Mouse (Mus musculus) C2C12 (cell line): ENCODE results near the gene Uvrag.

Source experiments
- CEBPB ChIP-seq: IDR thresholded peaks from one replicate; pipeline ENCODE4 v1.6.1; 2011; ENCODE audit warnings: low read depth, mild to moderate bottlenecking, control low read depth, moderate library complexity
- CTCF ChIP-seq: IDR thresholded peaks from one replicate; pipeline ENCODE4 v1.5.1; 2011; ENCODE audit not compliant: control insufficient read depth, insufficient read depth, insufficient read length
- FOSL1 ChIP-seq: IDR thresholded peaks from one replicate; pipeline ENCODE4 v1.8.0; 2011; ENCODE audit warnings: mild to moderate bottlenecking, low read length; ENCODE audit not compliant: poor library complexity, insufficient read depth, severe bottlenecking
- MAX ChIP-seq: IDR thresholded peaks from one replicate; pipeline ENCODE4 v1.6.1; 2011; ENCODE audit warnings: mild to moderate bottlenecking, control low read depth
- MYOD1 ChIP-seq: IDR thresholded peaks from one replicate; pipeline ENCODE4 v1.6.1; 2011; ENCODE audit warnings: low read depth; ENCODE audit not compliant: control insufficient read depth, insufficient read length
- MYOG ChIP-seq: IDR thresholded peaks from one replicate; pipeline ENCODE4 v1.6.1; 2011; ENCODE audit not compliant: control insufficient read depth, insufficient read length; ENCODE audit errors: extremely low read depth
- USF1 ChIP-seq: IDR thresholded peaks from one replicate; pipeline ENCODE4 v1.6.1; 2011; ENCODE audit warnings: low read depth, mild to moderate bottlenecking, control low read depth, moderate library complexity

DNA sequence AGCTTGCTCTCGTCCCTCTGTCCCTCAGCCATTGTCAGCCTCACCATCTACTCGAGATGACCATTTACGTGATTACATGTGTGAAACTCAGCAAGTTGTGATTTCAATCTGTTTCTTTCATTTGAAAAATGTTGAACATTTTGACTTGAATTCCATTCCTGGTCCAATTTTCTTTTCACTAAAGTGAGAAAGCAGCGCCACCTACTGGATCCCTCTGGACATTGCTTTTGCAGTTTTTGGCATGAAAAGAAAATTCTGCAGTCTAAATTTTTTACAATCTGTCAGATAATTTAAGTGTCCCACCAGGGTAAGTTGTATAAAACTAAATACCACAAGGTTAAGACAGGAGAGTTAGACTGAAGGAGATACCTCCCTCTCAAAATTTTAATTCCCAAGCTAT, 61.4 kb downstream of the Uvrag start:
- no peak for TF ChIP-seq MAX
- TF ChIP-seq CTCF = no peak
- no peak for TF ChIP-seq USF1
- no peak for TF ChIP-seq CEBPB
- no peak for TF ChIP-seq FOSL1
- TF ChIP-seq MYOG = no peak
- TF ChIP-seq MYOD1 = no peak
